Mouse (Mus musculus): ENCODE results near the gene Wdr95. TPM values are rescaled to one million over a fixed set of nuclear protein-coding genes. Genes with fewer than 3 reads are reported as not detected.

Gene Wdr95
- polyA plus RNA-seq, 1 experiment from 2014 or later: not detected

GRCm38 (mm10) chr5:149611476-149612164, 83.1 kb downstream of the Wdr95 start:
- no peak overlapping the region for H3K4me3 ChIP-seq (replicated peaks)
- H3K27me3 ChIP-seq: no peaks in the 10 kb centered on the region
- peaks cover 8% of the 10 kb centered on the region for H3K36me3 ChIP-seq (replicated peaks)
- no peak overlapping the region for H3K4me2 ChIP-seq
- ATAC-seq (ENCODE audit: insufficient read depth): no peak
- 68% methylated on average over 16 of the region's 16 CpGs for WGBS (ENCODE audit: insufficient replicate concordance)
- no peaks in the 10 kb centered on the region for H3K4me1 ChIP-seq (replicated peaks)
- H3K9me3 ChIP-seq (replicated peaks): no peaks in the 10 kb centered on the region
- no peak overlapping the region for H3K9ac ChIP-seq
- no peak overlapping the region for H3K27ac ChIP-seq (replicated peaks)

- 67% methylated on average over 3 of the region's 3 CpGs for WGBS (ENCODE audit: insufficient replicate concordance)
- Histone ChIP-seq H3K9ac (no peak overlapping the region), H3K36me3 (replicated peaks) (peaks cover 13% of the 10 kb centered on the region), H3K9me3 (replicated peaks) (no peaks in the 10 kb centered on the region), H3K4me3 (replicated peaks) (no peak overlapping the region), H3K4me1 (replicated peaks) (no peaks in the 10 kb centered on the region), H3K27me3 (no peaks in the 10 kb centered on the region), H3K27ac (replicated peaks) (no peak overlapping the region), H3K4me2 (no peak overlapping the region)
- ATAC-seq (ENCODE audit: insufficient read depth): no peak
Measured at GRCm38 (mm10) chr5:149612165-149612518, 83.7 kb downstream of the Wdr95 start.

- 70% methylated on average over 10 of the region's 10 CpGs for WGBS (ENCODE audit: insufficient replicate concordance)
- Histone ChIP-seq H3K9ac (no peak overlapping the region), H3K4me1 (replicated peaks) (no peaks in the 10 kb centered on the region), H3K9me3 (replicated peaks) (no peaks in the 10 kb centered on the region), H3K27ac (replicated peaks) (no peak overlapping the region), H3K4me3 (replicated peaks) (no peak overlapping the region), H3K36me3 (replicated peaks) (peaks cover 19% of the 10 kb centered on the region), H3K27me3 (no peaks in the 10 kb centered on the region), H3K4me2 (no peak overlapping the region)
- ATAC-seq (ENCODE audit: insufficient read depth): no peak
Measured at GRCm38 (mm10) chr5:149612740-149613139, 84.3 kb downstream of the Wdr95 start.

DNA sequence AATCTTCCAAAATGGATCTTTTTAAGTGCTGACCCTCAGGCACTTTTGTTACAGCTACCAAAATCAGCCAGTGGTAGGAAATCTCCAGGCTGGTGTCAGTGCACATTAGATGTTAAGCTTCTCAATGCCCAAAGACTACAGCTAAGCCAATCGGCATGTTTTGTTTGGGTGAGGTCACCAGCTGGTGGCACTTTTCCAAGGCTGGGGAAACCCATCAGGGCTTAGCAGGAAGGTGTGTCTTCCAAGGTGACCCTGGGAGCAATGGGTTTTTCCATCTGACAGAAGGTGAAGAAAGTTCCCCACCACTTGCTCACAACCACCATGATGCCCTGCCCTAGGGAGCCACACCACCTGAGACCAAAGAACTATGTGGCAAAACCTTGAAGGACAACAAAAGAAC, 87.7 kb downstream of the Wdr95 start:
- H3K9me3 ChIP-seq (replicated peaks): no peaks in the 10 kb centered on the region
- H3K4me1 ChIP-seq (replicated peaks): no peaks in the 10 kb centered on the region
- H3K4me2 ChIP-seq: no peak overlapping the region
- no peak overlapping the region for H3K9ac ChIP-seq
- no peak overlapping the region for H3K27ac ChIP-seq (replicated peaks)
- no peaks in the 10 kb centered on the region for H3K27me3 ChIP-seq
- H3K4me3 ChIP-seq (replicated peaks): no peak overlapping the region
- peaks cover 53% of the 10 kb centered on the region for H3K36me3 ChIP-seq (replicated peaks)
- 69% methylated on average over 1 of the region's 1 CpGs for WGBS (ENCODE audit: insufficient replicate concordance)
- no peak for ATAC-seq (ENCODE audit: insufficient read depth)

GRCm38 (mm10) chr5:149616817-149617216, 88.3 kb downstream of the Wdr95 start:
- Histone ChIP-seq H3K4me3 (replicated peaks) (no peak overlapping the region), H3K27ac (replicated peaks) (no peak overlapping the region), H3K4me2 (no peak overlapping the region), H3K9ac (no peak overlapping the region), H3K4me1 (replicated peaks) (no peaks in the 10 kb centered on the region), H3K36me3 (replicated peaks) (peaks cover 60% of the 10 kb centered on the region), H3K9me3 (replicated peaks) (no peaks in the 10 kb centered on the region), H3K27me3 (no peaks in the 10 kb centered on the region)
- 81% methylated on average over 10 of the region's 10 CpGs for WGBS (ENCODE audit: insufficient replicate concordance)
- no peak for ATAC-seq (ENCODE audit: insufficient read depth)

- no peak overlapping the region for H3K27ac ChIP-seq (replicated peaks)
- H3K4me1 ChIP-seq (replicated peaks): no peaks in the 10 kb centered on the region
- H3K9ac ChIP-seq: no peak overlapping the region
- H3K4me2 ChIP-seq: no peak overlapping the region
- H3K36me3 ChIP-seq (replicated peaks): peaks cover 70% of the 10 kb centered on the region
- no peaks in the 10 kb centered on the region for H3K27me3 ChIP-seq
- no peak for ATAC-seq (ENCODE audit: insufficient read depth)
- no peak overlapping the region for H3K4me3 ChIP-seq (replicated peaks)
- 82% methylated on average over 6 of the region's 6 CpGs for WGBS (ENCODE audit: insufficient replicate concordance)
- no peaks in the 10 kb centered on the region for H3K9me3 ChIP-seq (replicated peaks)
Measured at GRCm38 (mm10) chr5:149617776-149618425, 89.4 kb downstream of the Wdr95 start.

GRCm38 (mm10) chr5:149622152-149622551, 93.7 kb downstream of the Wdr95 start:
- Histone ChIP-seq H3K9ac (no peak overlapping the region), H3K27ac (replicated peaks) (no peak overlapping the region), H3K4me2 (no peak overlapping the region), H3K9me3 (replicated peaks) (no peaks in the 10 kb centered on the region), H3K4me3 (replicated peaks) (no peak overlapping the region), H3K27me3 (no peaks in the 10 kb centered on the region), H3K4me1 (replicated peaks) (peaks cover 19% of the 10 kb centered on the region), H3K36me3 (replicated peaks) (peaks cover 94% of the 10 kb centered on the region)
- 79% methylated on average over 7 of the region's 7 CpGs for WGBS (ENCODE audit: insufficient replicate concordance)
- no peak for ATAC-seq (ENCODE audit: insufficient read depth)

- no peak overlapping the region; the same call in 1 of the 2 replicates for H3K27ac ChIP-seq (replicated peaks)
- no peak overlapping the region for H3K9ac ChIP-seq
- H3K9me3 ChIP-seq (replicated peaks): no peaks in the 10 kb centered on the region
- peaks cover 19% of the 10 kb centered on the region for H3K4me1 ChIP-seq (replicated peaks)
- no peak for ATAC-seq (ENCODE audit: insufficient read depth)
- no peaks in the 10 kb centered on the region for H3K27me3 ChIP-seq
- 55% methylated on average over 6 of the region's 6 CpGs for WGBS (ENCODE audit: insufficient replicate concordance)
- no peak overlapping the region for H3K4me2 ChIP-seq
- no peak overlapping the region for H3K4me3 ChIP-seq (replicated peaks)
- peaks cover 94% of the 10 kb centered on the region for H3K36me3 ChIP-seq (replicated peaks)
Measured at GRCm38 (mm10) chr5:149622644-149623043, 94.2 kb downstream of the Wdr95 start.

GRCm38 (mm10) chr5:149623815-149624675, 95.6 kb downstream of the Wdr95 start:
- Histone ChIP-seq H3K27ac (replicated peaks) (peak overlapping the region; percentile 89), H3K4me3 (replicated peaks) (no peak overlapping the region; the same call in 1 of the 2 replicates), H3K9ac (peak overlapping the region; percentile 34), H3K27me3 (no peaks in the 10 kb centered on the region), H3K9me3 (replicated peaks) (no peaks in the 10 kb centered on the region), H3K36me3 (replicated peaks) (peaks cover 92% of the 10 kb centered on the region), H3K4me2 (peak overlapping the region; percentile 51), H3K4me1 (replicated peaks) (peaks cover 19% of the 10 kb centered on the region)
- peak; percentile 89 for ATAC-seq (ENCODE audit: insufficient read depth)
- WGBS (ENCODE audit: insufficient replicate concordance): 32% methylated on average over 8 of the region's 8 CpGs

DNA sequence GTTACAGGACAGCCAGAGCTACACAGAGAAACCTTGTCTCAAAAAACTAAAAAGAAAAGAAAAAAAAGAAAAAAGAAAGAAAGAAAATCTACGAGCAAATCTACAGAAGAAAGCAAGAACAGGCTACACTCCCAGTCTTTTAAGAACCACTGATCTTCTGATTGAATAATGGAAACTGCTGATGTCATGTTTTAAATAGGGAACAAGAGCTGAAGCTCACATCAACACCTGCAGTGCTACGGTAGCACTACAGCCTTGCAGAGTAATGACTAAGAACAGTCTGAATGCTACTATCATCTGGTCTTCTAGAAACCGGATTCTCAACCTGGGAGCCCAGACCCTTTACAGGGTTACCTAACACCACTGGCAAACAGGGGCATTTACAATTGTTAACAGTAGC, 97.1 kb downstream of the Wdr95 start:
- Histone ChIP-seq H3K27ac (replicated peaks) (no peak overlapping the region; the same call in 1 of the 2 replicates), H3K9ac (no peak overlapping the region), H3K4me3 (replicated peaks) (no peak overlapping the region), H3K27me3 (no peaks in the 10 kb centered on the region), H3K36me3 (replicated peaks) (peaks cover 91% of the 10 kb centered on the region), H3K4me1 (replicated peaks) (peaks cover 19% of the 10 kb centered on the region), H3K9me3 (replicated peaks) (no peaks in the 10 kb centered on the region), H3K4me2 (no peak overlapping the region)
- no peak for ATAC-seq (ENCODE audit: insufficient read depth)
- WGBS (ENCODE audit: insufficient replicate concordance): 80% methylated on average over 3 of the region's 3 CpGs

- H3K9ac ChIP-seq: peak overlapping the region; percentile 81
- H3K36me3 ChIP-seq (replicated peaks): peaks cover 36% of the 10 kb centered on the region
- no peak for ATAC-seq (ENCODE audit: insufficient read depth)
- H3K4me1 ChIP-seq (replicated peaks): peaks cover 30% of the 10 kb centered on the region
- H3K9me3 ChIP-seq (replicated peaks): no peaks in the 10 kb centered on the region
- peak overlapping the region; percentile 98 for H3K4me2 ChIP-seq
- H3K4me3 ChIP-seq (replicated peaks): peak overlapping the region; percentile 77
- 57% methylated on average over 11 of the region's 11 CpGs for WGBS (ENCODE audit: insufficient replicate concordance)
- no peaks in the 10 kb centered on the region for H3K27me3 ChIP-seq
- H3K27ac ChIP-seq (replicated peaks): no peak overlapping the region
Measured at GRCm38 (mm10) chr5:149634409-149635035, 106.0 kb downstream of the Wdr95 start.

Data from liver, embryonic 15.5 days (tissue).